Mouse (Mus musculus): ENCODE results near the gene Fosl1. TPM values are rescaled to one million over a fixed set of nuclear protein-coding genes. Genes with fewer than 3 reads are reported as not detected.
A peak's percentile ranks its signal among the peaks of the same experiment; 100 is the strongest.

Gene Fosl1
- polyA plus RNA-seq, 1 experiment from 2014 or later, result not detected

GRCm38 (mm10) chr19:5424782-5425741, 22.3 kb upstream of the Fosl1 start, which contains the start of the genes Drap1 and AI837181:
Gene Drap1, minus strand, starts transcription at chr19:5424979.
Gene AI837181, plus strand, starts transcription at chr19:5425144.
- Histone ChIP-seq H3K4me3 (replicated peaks) (peak within 1 kb of the TSS; percentile 87), H3K27ac (peak within 1 kb of the TSS; percentile 90), H3K36me3 (peaks cover 71% of the 10 kb centered on the region), H3K4me1 (replicated peaks) (peaks cover 27% of the 10 kb centered on the region), H3K4me2 (peak within 1 kb of the TSS; percentile 73), H3K9ac (replicated peaks) (peak within 1 kb of the TSS; percentile 95), H3K9me3 (no peaks in the 10 kb centered on the region), H3K27me3 (no peaks in the 10 kb centered on the region)
- under 1% methylated on average over 78 of the region's 87 CpGs for WGBS
- ATAC-seq (ENCODE audit: insufficient number of reproducible peaks, insufficient read depth, low FRiP score, low TSS enrichment, low read depth), result peak; percentile 91

DNA sequence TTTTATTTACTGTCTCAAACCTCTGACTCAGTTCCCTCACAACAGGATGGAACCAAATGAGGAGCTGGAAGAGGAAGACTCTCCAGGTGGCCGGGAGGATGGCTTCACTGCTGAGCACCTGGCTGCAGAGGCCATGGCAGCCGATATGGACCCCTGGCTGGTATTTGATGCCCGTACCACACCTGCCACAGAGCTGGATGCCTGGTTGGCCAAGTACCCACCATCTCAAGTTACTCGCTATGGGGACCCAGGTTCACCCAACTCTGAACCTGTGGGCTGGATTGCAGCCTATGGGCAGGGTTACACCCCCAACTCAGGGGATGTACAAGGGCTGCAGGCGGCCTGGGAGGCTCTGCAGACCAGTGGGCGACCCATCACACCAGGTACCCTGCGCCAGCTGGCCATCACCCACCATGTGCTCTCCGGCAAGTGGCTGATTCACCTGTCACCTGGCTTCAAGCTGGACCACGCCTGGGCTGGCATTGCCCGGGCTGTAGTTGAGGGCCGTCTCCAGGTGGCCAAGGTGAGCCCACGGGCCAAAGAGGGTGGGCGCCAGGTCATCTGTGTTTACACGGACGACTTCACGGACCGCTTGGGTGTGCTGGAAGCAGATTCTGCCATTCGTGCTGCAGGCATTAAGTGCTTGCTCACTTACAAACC, 21.3 kb upstream of the Fosl1 start:
- H3K9me3 ChIP-seq, result no peaks in the 10 kb centered on the region
- peaks cover 27% of the 10 kb centered on the region for H3K4me1 ChIP-seq (replicated peaks)
- H3K27me3 ChIP-seq, result no peaks in the 10 kb centered on the region
- peak overlapping the region; percentile 73 for H3K4me2 ChIP-seq
- H3K9ac ChIP-seq (replicated peaks), result peak overlapping the region; percentile 95
- ATAC-seq (ENCODE audit: insufficient number of reproducible peaks, insufficient read depth, low FRiP score, low TSS enrichment, low read depth), result no peak
- H3K27ac ChIP-seq, result peak overlapping the region; percentile 86; the same call in 1 of the 2 replicates
- 89% methylated on average over 18 of the region's 18 CpGs for WGBS
- peaks cover 65% of the 10 kb centered on the region for H3K36me3 ChIP-seq
- peak overlapping the region; percentile 87 for H3K4me3 ChIP-seq (replicated peaks)

DNA sequence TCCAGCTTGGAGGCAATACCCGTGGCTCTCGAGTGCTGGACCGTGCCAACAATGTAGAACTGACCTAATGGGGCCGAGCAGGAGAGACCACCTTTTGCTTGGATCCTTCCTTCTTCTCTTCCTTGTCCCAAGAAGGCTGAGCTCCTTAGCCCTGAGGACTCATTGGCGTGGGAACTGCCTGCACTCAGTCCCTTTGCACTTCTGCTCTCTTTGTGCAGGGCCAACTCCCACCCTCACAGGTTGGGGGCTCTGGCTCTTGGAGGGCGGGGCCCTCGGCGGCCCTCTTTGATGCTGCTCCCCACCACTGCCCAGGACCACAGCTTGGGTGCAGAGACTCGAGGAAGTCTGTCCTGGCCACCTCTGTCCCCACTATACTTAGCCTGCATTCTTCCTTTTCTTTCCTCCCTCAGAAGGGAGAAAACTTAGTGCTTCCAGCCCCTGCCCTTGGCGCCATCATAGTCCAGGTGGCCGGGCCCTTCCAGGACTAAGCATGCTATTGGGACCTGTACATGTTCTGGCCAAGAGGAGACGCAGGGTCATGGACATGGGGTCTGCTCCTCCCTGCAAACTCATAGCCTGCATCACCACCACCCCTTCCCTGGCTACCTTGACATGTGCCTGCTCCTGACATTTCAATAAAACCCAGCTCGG, 20.6 kb upstream of the Fosl1 start:
- no peaks in the 10 kb centered on the region for H3K9me3 ChIP-seq
- no peak overlapping the region for H3K27ac ChIP-seq
- H3K4me1 ChIP-seq (replicated peaks), result peaks cover 27% of the 10 kb centered on the region
- ATAC-seq (ENCODE audit: insufficient number of reproducible peaks, insufficient read depth, low FRiP score, low TSS enrichment, low read depth), result no peak
- H3K4me3 ChIP-seq (replicated peaks), result peak overlapping the region; percentile 87; the same call in 1 of the 2 replicates
- H3K36me3 ChIP-seq, result peaks cover 58% of the 10 kb centered on the region
- peak overlapping the region; percentile 37; the same call in 1 of the 2 replicates for H3K9ac ChIP-seq (replicated peaks)
- H3K27me3 ChIP-seq, result no peaks in the 10 kb centered on the region
- H3K4me2 ChIP-seq, result peak overlapping the region; percentile 73
- WGBS, result 92% methylated on average over 13 of the region's 13 CpGs

DNA sequence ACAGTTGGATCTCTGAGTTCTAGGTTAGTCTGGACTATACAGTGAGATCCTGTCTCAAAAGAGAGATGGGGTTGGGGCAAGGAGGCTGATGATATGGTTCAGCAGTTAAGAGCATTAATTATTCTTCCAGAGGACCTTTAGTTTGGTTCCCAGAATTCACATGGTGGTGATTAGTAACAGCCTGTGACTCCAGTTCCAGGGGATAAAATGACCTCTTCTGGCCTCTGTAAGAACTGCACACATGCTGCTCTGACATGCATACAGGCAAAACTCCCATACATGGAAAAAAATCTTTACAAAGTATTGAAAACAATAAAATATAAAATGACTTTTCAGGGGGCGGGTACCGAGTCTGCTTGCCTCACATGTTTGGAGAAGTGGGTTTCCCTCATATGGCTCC, 19.3 kb upstream of the Fosl1 start:
- ATAC-seq (ENCODE audit: insufficient number of reproducible peaks, insufficient read depth, low FRiP score, low TSS enrichment, low read depth), result no peak
- H3K4me2 ChIP-seq, result no peak overlapping the region
- H3K4me1 ChIP-seq (replicated peaks), result peaks cover 30% of the 10 kb centered on the region
- 85% methylated on average over 2 of the region's 2 CpGs for WGBS
- H3K27me3 ChIP-seq, result no peaks in the 10 kb centered on the region
- H3K27ac ChIP-seq, result 0 out of 2 replicates have a peak overlapping the region, but pooled peaks have one; percentile 9
- H3K36me3 ChIP-seq, result peaks cover 45% of the 10 kb centered on the region
- H3K9ac ChIP-seq (replicated peaks), result no peak overlapping the region
- no peaks in the 10 kb centered on the region for H3K9me3 ChIP-seq
- no peak overlapping the region for H3K4me3 ChIP-seq (replicated peaks)

DNA sequence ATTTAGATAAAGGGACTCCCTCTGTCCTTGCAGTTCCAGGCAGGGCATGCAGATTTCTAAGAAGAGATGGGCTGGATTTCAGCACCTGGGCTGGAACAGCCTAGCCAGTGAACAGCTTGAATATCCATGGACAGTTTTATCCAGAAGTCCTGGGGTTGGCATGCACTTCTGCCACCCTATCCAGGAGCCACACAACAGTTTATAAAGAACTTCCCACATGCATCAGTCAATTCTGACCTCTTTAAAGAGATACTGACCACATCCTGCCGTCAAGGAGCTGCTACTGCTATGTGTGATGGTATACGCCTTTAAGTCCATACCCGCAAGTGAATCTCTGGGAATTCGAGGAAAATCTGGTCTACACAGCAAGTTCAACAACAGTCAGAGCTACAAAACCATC, 18.1 kb upstream of the Fosl1 start:
- H3K27me3 ChIP-seq, result no peaks in the 10 kb centered on the region
- H3K36me3 ChIP-seq, result peaks cover 41% of the 10 kb centered on the region
- no peak overlapping the region for H3K27ac ChIP-seq
- H3K4me3 ChIP-seq (replicated peaks), result no peak overlapping the region
- 85% methylated on average over 4 of the region's 4 CpGs for WGBS
- peaks cover 32% of the 10 kb centered on the region for H3K4me1 ChIP-seq (replicated peaks)
- no peak overlapping the region for H3K4me2 ChIP-seq
- no peak for ATAC-seq (ENCODE audit: insufficient number of reproducible peaks, insufficient read depth, low FRiP score, low TSS enrichment, low read depth)
- no peak overlapping the region for H3K9ac ChIP-seq (replicated peaks)
- H3K9me3 ChIP-seq, result no peaks in the 10 kb centered on the region

GRCm38 (mm10) chr19:5429806-5430205, 17.5 kb upstream of the Fosl1 start:
- Histone ChIP-seq H3K9ac (replicated peaks) (no peak overlapping the region), H3K9me3 (no peaks in the 10 kb centered on the region), H3K27me3 (no peaks in the 10 kb centered on the region), H3K27ac (no peak overlapping the region), H3K4me1 (replicated peaks) (peaks cover 34% of the 10 kb centered on the region), H3K4me3 (replicated peaks) (no peak overlapping the region), H3K36me3 (peaks cover 41% of the 10 kb centered on the region), H3K4me2 (no peak overlapping the region)
- 76% methylated on average over 8 of the region's 8 CpGs for WGBS
- ATAC-seq (ENCODE audit: insufficient number of reproducible peaks, insufficient read depth, low FRiP score, low TSS enrichment, low read depth), result no peak

- no peak overlapping the region for H3K27ac ChIP-seq
- peaks cover 41% of the 10 kb centered on the region for H3K36me3 ChIP-seq
- H3K9me3 ChIP-seq, result no peaks in the 10 kb centered on the region
- H3K27me3 ChIP-seq, result no peaks in the 10 kb centered on the region
- no peak overlapping the region for H3K9ac ChIP-seq (replicated peaks)
- WGBS, result 87% methylated on average over 1 of the region's 1 CpGs
- H3K4me3 ChIP-seq (replicated peaks), result no peak overlapping the region
- no peak for ATAC-seq (ENCODE audit: insufficient number of reproducible peaks, insufficient read depth, low FRiP score, low TSS enrichment, low read depth)
- H3K4me1 ChIP-seq (replicated peaks), result peaks cover 34% of the 10 kb centered on the region
- no peak overlapping the region for H3K4me2 ChIP-seq
Observed at GRCm38 (mm10) chr19:5430408-5430807, 16.9 kb upstream of the Fosl1 start.

- Histone ChIP-seq H3K27me3 (no peaks in the 10 kb centered on the region; the same call in 1 of the 2 replicates), H3K4me2 (no peak overlapping the region), H3K9me3 (no peaks in the 10 kb centered on the region), H3K9ac (replicated peaks) (no peak overlapping the region), H3K4me3 (replicated peaks) (no peak overlapping the region), H3K27ac (peak overlapping the region; percentile 17; the same call in 1 of the 2 replicates), H3K36me3 (peaks cover 30% of the 10 kb centered on the region), H3K4me1 (replicated peaks) (peaks cover 20% of the 10 kb centered on the region)
- no peak for ATAC-seq (ENCODE audit: insufficient number of reproducible peaks, insufficient read depth, low FRiP score, low TSS enrichment, low read depth)
- WGBS, result 77% methylated on average over 4 of the region's 4 CpGs
Observed at GRCm38 (mm10) chr19:5431911-5432464, 15.4 kb upstream of the Fosl1 start.

- ATAC-seq (ENCODE audit: insufficient number of reproducible peaks, insufficient read depth, low FRiP score, low TSS enrichment, low read depth), result peak; percentile 11; the same call in 1 of the 2 replicates
- Histone ChIP-seq H3K4me2 (peak overlapping the region; percentile 75), H3K4me1 (replicated peaks) (peaks cover 18% of the 10 kb centered on the region), H3K9me3 (no peaks in the 10 kb centered on the region), H3K36me3 (peaks cover 22% of the 10 kb centered on the region; the same call in 1 of the 2 replicates), H3K27me3 (no peaks in the 10 kb centered on the region; the same call in 1 of the 2 replicates), H3K27ac (peak overlapping the region; percentile 80), H3K9ac (replicated peaks) (peak overlapping the region; percentile 47), H3K4me3 (replicated peaks) (peak overlapping the region; percentile 35)
- WGBS, result 9% methylated on average over 16 of the region's 16 CpGs
Observed at GRCm38 (mm10) chr19:5432992-5433852, 14.1 kb upstream of the Fosl1 start.

DNA sequence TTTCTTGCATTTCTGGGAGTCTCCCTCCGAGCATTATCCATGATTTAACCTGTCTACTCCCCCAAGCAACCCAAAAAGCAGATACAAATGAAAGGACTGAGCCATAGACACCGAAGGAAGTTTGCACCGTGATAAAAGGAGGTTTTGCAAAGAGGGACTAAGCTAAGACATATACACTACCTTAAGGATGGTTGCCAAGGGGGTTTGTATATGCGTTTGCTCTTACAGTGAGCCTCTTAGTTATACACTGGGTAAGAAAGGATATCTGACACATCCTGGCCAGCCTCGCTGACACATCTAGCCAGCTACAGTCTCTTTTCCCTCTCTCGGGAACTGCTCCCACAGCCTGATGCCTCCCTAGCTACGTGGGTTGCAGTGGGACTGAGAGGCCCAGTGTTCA, 13.4 kb upstream of the Fosl1 start:
- no peak for ATAC-seq (ENCODE audit: insufficient number of reproducible peaks, insufficient read depth, low FRiP score, low TSS enrichment, low read depth)
- Histone ChIP-seq H3K4me3 (replicated peaks) (no peak overlapping the region; the same call in 1 of the 2 replicates), H3K4me1 (replicated peaks) (peaks cover 18% of the 10 kb centered on the region), H3K36me3 (peaks cover 15% of the 10 kb centered on the region; the same call in 1 of the 2 replicates), H3K4me2 (peak overlapping the region; percentile 75), H3K9me3 (no peaks in the 10 kb centered on the region), H3K27me3 (no peaks in the 10 kb centered on the region; the same call in 1 of the 2 replicates), H3K27ac (peak overlapping the region; percentile 80; the same call in 1 of the 2 replicates), H3K9ac (replicated peaks) (0 out of 2 replicates have a peak overlapping the region, but pooled peaks have one; percentile 47)
- 61% methylated on average over 7 of the region's 7 CpGs for WGBS
